Mouse (Mus musculus) kidney, adult 2 months (tissue): ENCODE measurements around the gene 4930404H24Rik. TPM values are rescaled to one million over a fixed set of nuclear protein-coding genes. Genes with fewer than 3 reads are reported as not detected.
A peak's percentile ranks its signal among the peaks of the same experiment; 100 is the strongest.

Source experiments
- DNase-seq: peaks from one replicate; pipeline ENCODE4 v3.0.0; 2021
- H3K27ac ChIP-seq: fragments of 200-500 bp; 2 replicates; pipeline ENCODE4 v1.5.1; 2012; ENCODE audit warnings: low read depth, low read length, control low read depth, inconsistent platforms; ENCODE audit not compliant: insufficient read depth
- H3K27me3 ChIP-seq: fragments of 200-500 bp; replicated peaks from 2 replicates; pipeline ENCODE4 v1.6.1; 2012; ENCODE audit warnings: mild to moderate bottlenecking, moderate library complexity, low read length, inconsistent platforms; ENCODE audit not compliant: control insufficient read depth, insufficient read depth
- H3K36me3 ChIP-seq: fragments of 200-500 bp; 2 replicates; pipeline ENCODE4 v1.6.1; 2012; ENCODE audit warnings: mild to moderate bottlenecking, moderate library complexity, low read length, inconsistent platforms; ENCODE audit not compliant: control insufficient read depth, insufficient read depth
- H3K4me1 ChIP-seq: fragments of 200-500 bp; 2 replicates; pipeline ENCODE4 v1.6.1; 2011; ENCODE audit warnings: low read length; ENCODE audit not compliant: control insufficient read depth, insufficient read depth
- H3K4me3 ChIP-seq: fragments of 200-500 bp; 2 replicates; pipeline ENCODE4 v1.5.1; 2011; ENCODE audit warnings: mild to moderate bottlenecking, low read depth, low read length, control low read depth; ENCODE audit not compliant: insufficient read depth
- CTCF ChIP-seq: fragments of 200-500 bp; conservative IDR thresholded peaks from 2 replicates; pipeline ENCODE4 v1.5.1; 2011; ENCODE audit warnings: low read depth, mild to moderate bottlenecking, control low read depth, low read length, moderate library complexity, mixed read lengths; ENCODE audit not compliant: insufficient read depth, insufficient read length
- POLR2A ChIP-seq: fragments of 200-500 bp; IDR thresholded peaks from one replicate; pipeline ENCODE4 v1.6.1; 2011; ENCODE audit warnings: low read depth, low read length, control low read depth
- WGBS: fragments of 180-500 bp; shearing (Covaris S2); methylation state at CpG from one replicate; pipeline ENCODE4 v1.1.7; 2018; 5-methylcytosine and 5-hydroxymethylcytosine counted together
- polyA plus RNA-seq: library from polyadenylated mRNA; depleted of rRNA; stranded (reverse); fragments of >200 nt; gene quantifications from 2 replicates; pipeline ENCODE4 v1.2.3, GENCODE M21; 2012; rRNA removed

Gene 4930404H24Rik
- not detected in 2 replicates for polyA plus RNA-seq

DNA sequence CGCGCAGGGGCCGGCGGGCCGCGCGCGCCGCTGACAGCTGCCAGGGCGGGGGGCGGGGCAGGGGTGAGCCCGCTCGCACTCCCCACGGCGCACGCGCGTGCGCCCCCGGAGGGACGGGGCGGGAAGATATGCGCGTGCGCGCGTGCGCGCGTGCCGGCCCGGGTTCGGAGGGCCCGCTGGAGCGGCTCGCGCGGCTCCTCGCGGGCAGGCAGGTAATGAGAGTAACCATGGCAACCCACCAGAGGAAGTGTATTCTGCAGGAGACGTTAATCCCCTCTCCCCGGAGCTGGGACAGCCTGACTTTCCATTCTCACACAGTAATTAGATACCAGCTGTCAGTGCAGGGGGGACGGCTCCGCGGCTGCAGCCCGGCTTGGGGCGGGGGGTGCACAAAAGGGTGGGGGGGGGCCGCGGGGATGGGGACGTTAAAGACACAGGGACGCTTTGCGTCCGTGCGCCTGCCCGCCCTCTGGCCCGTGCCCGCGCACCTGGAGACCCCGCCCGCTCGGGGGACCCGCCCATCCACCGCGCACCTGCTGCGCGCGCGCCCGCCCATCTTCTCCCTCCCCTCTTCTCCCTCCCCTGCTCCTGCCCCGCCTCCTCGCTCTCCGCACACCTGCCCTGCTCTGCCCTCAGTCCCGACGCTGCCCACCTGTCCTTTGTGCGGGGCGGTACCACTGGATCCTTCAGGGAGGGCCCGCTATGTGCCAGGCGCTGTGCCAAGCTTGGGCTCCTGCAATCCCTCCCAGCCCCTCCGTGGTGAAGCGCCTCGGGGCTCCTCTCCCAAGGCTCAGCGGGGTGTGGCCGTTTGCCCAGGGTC is at the start of gene 4930404H24Rik:
Gene 4930404H24Rik, plus strand, starts transcription at position 218 of the 820 bp plus-strand sequence.
- peak; percentile 72 for DNase-seq
- under 1% methylated on average over 80 of the region's 83 CpGs for WGBS
- H3K4me3 ChIP-seq = peak within 1 kb of the TSS; percentile 65
- no peak for TF ChIP-seq POLR2A
- no peak for TF ChIP-seq CTCF
- H3K27ac ChIP-seq = peak within 1 kb of the TSS; percentile 5; the same call in 1 of the 2 replicates
- no peaks in the 10 kb centered on the region for H3K27me3 ChIP-seq
- H3K36me3 ChIP-seq = no peaks in the 10 kb centered on the region
- H3K4me1 ChIP-seq = no peaks in the 10 kb centered on the region

DNA sequence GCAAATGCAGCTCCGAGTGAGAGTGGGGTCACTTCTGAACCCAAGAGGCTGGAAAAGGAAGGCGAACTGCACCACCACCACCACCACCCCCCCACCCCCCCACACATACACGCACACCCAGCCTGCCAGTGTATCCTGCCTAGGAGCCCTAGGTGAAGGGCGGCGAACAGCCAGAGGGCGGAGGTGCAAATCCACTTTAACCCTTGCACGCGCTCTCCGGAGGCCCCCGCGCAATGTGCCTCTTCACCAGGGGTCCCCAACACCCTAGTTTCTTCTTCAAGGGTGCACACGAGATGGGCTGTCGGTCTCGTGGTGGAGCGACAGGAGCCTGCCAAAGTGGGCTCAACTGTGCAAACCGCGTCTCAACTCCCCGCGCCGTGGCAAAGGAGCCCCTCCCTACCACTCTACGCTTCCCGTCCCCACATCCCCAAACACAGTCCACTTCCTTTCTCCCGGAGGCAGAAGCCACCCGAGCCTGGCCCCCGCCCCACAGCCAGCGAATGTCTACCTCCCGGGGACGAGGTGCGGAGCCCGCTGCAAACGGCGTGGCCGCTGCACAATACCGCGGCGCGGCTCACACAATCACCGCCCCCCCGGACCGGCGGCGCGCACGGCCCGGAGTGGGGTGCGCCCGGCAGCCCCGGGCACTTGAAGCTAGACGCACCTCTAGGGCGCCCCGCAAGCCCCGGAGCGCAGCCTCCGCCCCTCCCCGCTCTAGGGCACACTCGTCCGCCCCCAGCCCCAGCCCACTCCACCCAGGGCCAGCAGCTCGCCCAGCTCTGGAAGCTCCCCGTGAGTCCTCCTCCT is 49.0 kb upstream of the 4930404H24Rik start:
- Histone ChIP-seq H3K36me3 (no peaks in the 10 kb centered on the region), H3K27me3 (no peaks in the 10 kb centered on the region), H3K4me3 (peak overlapping the region; percentile 94), H3K27ac (peak overlapping the region; percentile 75), H3K4me1 (peaks cover 18% of the 10 kb centered on the region)
- DNase-seq = peak; percentile 50
- 2% methylated on average over 59 of the region's 59 CpGs for WGBS
- no peak for TF ChIP-seq CTCF

DNA sequence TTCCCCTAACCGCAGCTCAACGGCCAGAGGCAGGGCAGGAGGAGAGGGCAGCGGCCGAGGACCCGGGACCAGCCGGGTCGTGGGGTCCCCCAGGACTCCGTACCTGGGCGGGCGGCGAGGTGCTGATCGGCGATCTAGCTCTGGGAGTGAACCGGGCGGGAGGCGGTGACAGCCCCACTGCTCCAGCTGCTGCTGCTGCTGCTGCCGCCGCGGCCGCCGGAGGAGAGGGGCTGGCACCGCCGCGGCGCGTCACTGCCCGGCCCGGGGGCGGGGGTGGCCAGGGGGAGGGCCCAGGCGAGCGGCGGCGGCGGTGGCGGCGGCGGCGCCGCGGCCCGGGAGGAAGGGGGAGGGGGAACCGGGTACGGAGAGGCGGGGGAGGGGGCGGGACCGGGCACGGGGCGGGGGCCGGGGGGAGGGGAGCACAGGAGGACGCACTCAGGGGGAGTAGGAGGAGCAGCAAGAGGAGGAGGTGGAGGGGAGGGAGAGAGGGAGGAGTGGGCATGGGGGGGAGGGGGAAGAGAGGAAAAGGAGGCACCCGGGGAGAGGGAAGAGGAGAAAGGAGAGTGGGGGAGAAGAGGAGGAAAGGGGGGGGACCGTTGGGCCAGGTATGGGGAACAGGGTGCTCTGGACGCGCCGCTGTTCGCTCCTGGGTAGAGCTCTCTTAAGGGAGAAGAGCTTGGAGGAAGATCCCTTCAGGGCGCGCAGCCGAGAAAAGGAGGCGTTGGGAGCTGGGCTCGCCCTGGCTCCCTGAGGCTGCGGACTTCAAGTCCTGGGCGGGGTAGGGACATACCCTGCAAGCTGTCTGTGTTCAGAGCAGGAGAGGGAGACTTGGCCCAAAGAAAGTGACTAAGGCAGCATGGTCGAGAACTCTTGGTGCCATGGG is 48.1 kb upstream of the 4930404H24Rik start:
- DNase-seq = peak; percentile 80
- peak overlapping the region; percentile 94 for H3K4me3 ChIP-seq
- WGBS = under 1% methylated on average over 43 of the region's 64 CpGs
- no peak for TF ChIP-seq POLR2A
- no peaks in the 10 kb centered on the region for H3K36me3 ChIP-seq
- H3K27ac ChIP-seq = peak overlapping the region; percentile 75
- no peaks in the 10 kb centered on the region for H3K27me3 ChIP-seq
- H3K4me1 ChIP-seq = peaks cover 18% of the 10 kb centered on the region

DNA sequence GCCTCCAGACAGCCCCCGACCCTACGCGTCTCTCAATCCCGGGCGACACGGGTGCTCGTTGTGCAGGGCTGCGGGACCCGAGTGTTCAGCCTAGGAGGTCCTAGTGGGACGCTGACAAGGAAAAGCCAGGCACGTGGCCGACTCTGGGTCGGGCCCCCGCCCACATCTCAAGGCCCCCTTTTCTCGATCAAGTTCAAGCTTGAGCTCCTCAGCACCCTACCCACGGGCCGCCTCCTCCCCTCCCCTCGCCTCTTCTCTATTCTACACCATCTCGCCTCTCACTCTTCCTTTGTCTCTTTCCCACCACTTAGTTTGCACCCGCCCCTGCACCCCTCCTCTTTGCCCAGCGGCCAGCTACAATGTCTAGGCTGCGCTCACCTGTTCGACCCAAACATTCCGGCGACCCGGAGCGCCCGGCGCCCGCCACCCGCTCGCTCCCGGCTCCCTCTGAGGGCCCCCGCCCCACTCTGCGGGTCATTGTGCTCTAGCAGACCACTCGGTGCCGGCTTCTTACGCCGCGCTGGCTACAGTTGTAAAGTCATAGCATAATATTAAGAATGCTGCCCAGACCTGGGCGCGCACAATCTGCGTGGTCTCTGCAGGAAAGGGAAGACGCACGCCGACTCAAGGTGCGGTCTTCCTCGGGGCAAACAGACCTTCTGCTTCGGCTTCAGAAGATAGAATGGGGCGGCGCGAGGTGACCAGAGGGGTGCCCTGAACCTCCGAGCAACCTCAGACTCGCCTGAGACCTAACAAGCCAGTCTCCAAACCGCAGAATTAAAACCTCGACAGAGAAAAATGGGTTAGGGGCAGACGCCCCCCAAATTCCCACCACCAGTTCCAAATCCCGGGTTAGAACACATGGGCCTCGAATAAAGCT is 47.2 kb upstream of the 4930404H24Rik start:
- Histone ChIP-seq H3K4me1 (peaks cover 14% of the 10 kb centered on the region), H3K4me3 (peak overlapping the region; percentile 94), H3K27ac (peak overlapping the region; percentile 66), H3K27me3 (no peaks in the 10 kb centered on the region), H3K36me3 (no peaks in the 10 kb centered on the region)
- WGBS = 1% methylated on average over 59 of the region's 59 CpGs
- TF ChIP-seq POLR2A (no peak), CTCF (no peak)
- DNase-seq = no peak

DNA sequence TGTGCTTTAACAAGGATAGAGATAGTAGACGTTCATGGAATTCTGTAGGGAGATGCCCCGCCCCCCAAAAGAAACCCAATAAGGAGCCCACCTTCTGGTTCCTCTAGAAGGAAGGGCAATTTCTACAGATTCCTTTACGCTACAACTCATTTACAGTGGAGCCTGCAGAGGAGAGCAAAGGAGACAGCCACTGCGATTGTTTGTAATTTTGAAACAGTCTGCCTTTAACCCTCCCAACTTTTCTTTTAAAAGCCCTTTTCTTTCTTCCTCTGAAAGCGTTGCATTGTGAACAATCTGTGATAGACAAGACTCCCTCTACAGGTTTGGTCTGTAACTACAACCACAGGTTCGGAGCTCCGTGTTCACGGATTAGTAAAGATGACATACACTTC is 46.6 kb upstream of the 4930404H24Rik start:
- peak overlapping the region; percentile 94 for H3K4me3 ChIP-seq
- DNase-seq = peak; percentile 80
- H3K4me1 ChIP-seq = peaks cover 7% of the 10 kb centered on the region
- H3K27ac ChIP-seq = no peak overlapping the region
- TF ChIP-seq CTCF (0 out of 2 replicates have a peak, but pooled peaks have one; percentile 25), POLR2A (no peak)
- no peaks in the 10 kb centered on the region for H3K27me3 ChIP-seq
- no peaks in the 10 kb centered on the region for H3K36me3 ChIP-seq
- under 1% methylated on average over 8 of the region's 8 CpGs for WGBS

DNA sequence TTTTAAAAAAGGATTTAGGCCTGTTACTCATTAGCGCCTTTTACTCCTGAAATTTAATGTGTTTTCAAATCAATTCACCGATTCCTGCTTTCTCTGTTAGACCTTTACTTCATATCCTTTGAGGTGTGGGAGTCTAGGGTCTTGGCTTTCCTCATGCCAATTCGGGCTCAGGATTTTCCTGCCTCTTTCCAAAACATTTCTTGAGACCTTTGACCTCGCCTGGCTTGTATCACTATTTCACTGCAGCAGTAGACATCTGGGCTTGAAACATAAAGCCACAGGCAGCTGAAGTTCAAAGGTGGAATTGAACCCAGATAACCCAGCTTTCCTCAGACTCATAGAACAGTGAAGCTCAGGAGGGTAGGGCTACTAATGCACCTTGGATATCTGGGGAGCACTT is 46.1 kb upstream of the 4930404H24Rik start:
- 29% methylated on average over 4 of the region's 4 CpGs for WGBS
- TF ChIP-seq CTCF (no peak), POLR2A (no peak)
- Histone ChIP-seq H3K4me1 (peaks cover 4% of the 10 kb centered on the region; the same call in 1 of the 2 replicates), H3K4me3 (no peak overlapping the region), H3K27ac (no peak overlapping the region), H3K27me3 (no peaks in the 10 kb centered on the region), H3K36me3 (no peaks in the 10 kb centered on the region)
- DNase-seq = no peak
